Mouse (Mus musculus): ENCODE data around the gene H2-T22.
"Not testable (repeated sequence)": the region's sequence is repeated elsewhere in the genome, so short reads cannot be mapped to it uniquely, and the experiment has no call there.

- not testable (repeated sequence) for TF ChIP-seq CTCF (IDR thresholded peaks at IDR 0.05; ENCODE audit: control insufficient read depth, insufficient read depth, insufficient replicate concordance, low read depth, low read length); POLR2A (IDR thresholded peaks at IDR 0.05; ENCODE audit: control insufficient read depth, low read depth, low read length)
These were observed 40.1 kb upstream of the H2-T22 start for GRCm38 (mm10) chr17:36082519-36083232.
